Mouse (Mus musculus): ENCODE results near the gene Melk.

Gene Melk

DNA sequence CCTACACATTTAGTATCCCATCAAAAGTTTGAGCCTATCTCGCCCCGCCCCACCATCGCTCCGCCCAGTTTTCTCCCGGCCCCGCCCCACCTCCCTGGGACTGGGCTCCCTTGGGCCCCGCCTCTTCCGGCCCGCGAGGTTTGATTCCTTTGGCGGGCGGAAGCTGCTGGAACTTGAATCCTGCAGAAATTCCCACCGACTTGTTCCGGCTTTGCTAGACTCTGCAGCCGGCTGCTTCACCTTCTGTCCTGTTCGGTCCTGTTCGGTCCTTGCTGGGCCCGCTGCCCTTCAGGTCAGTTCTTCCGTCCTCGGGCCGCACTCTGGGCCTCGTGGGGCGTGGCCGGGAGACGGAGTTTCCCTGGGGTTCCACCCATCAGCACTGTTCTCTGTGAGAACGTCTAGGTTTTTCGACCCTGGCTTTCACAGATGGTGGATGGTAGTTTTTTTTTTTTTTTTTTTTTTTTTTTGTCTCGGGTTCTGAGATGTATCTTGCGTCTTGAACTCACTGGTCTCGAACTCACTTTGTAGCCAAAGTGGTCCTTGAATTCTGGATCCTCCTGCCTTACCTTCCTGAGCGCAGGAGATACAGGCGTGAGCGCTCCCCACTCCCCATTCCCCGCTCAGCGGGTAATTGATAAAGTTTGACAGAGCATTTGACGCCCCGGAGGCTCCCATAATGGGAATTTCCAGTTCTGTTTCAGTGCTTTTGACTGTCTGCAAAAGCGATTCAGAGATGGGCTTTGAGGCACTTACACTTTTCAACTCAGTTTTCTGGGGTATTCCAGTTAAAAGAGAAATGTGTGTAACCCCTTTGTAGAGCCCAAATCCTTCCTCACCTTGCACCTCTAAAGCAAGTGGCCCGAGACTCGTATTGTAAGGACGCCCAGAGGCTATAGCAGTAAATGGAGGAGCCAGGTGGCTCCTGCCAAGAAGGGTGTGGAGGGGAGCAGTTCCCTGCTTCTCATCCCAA, at the start of gene Melk:
TSS of gene Melk (plus strand) at position 96 of the 970 bp plus-strand sequence.
- DNase-seq (ENCODE audit: low spot score) = peak; percentile 92

DNA sequence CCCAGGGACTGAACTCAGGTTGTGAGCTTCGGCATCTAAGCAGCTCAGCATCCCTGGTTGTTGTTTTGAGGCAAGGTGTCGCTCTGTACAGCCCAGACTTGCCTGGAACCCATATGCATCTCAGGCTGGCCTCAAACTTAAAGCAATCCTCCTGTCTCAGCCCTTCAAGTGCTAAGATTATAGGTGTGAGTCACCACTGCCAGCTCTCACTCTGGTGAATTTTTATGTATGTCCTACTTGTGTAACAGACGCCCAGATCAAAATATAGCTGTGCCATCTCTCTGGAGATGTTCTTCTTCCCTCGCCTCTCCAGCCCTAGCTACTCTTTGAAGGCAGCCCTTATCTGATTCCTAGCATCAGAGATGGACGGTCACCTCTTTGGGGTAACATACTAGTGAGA, 49.2 kb upstream of the Melk start:
- no peak for DNase-seq (ENCODE audit: low spot score)

DNA sequence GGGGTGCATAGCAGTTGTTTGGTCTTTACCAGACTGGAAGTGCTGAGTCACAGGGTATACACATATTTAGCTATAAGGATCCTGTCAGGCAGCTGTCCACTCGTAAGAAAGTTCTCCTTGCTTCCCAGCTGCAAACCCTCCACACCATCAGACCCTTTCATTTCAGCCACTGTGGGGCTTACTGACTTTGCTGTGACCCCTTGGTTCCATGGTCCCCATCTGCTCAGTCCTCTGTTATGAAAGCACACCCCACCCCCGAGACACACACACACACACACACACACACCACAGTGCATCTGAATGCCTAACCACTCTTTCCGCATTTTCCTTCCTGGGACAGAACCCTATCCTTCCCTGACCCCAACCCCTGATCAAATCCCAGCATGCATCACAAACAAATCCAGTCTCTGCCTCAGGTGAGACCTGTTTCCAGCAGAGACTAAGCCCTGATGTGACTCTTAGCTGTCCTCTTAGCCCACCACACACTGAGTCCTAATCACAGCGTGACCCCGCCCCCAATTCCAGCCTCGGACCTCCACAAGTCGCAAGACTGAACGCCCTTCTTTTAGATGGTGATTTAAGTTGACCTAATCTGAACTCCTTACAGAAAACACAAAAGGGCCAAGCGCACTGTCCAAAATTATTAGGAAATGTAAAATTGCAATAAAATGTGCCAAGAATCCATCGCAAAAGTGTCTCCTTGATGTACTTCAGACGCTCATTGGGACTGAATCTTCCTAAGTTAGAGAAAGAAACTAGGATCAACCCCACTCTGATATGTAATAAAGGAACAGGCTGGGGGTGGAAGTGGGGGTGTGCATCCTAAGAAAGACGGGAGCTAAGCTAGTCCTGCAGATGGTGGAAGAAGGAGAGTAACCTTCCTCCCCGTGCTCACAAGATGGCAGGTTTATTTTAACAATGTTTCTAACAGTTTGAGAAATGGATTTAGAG, 48.4 kb upstream of the Melk start:
- peak; percentile 27 for DNase-seq (ENCODE audit: low spot score)

DNA sequence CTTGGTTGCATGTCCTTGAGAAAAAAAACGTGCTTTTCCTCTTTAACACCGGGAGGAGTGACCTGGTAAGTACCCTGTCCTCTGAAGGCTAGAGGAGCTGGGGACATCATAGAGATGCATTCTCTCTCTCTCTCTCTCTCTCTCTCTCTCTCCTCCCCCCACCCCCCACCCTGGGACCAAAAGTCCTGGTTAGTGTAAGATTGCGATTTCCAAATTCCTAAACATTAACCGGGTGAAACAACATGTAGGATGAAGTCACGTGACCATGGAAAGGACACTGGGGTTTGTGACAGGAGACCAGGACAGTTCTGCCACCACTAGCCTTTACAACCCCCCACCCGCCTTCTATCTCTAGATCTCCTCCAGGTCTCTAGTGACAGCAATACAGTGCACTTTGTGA, 47.5 kb upstream of the Melk start:
- DNase-seq (ENCODE audit: low spot score) = no peak

DNA sequence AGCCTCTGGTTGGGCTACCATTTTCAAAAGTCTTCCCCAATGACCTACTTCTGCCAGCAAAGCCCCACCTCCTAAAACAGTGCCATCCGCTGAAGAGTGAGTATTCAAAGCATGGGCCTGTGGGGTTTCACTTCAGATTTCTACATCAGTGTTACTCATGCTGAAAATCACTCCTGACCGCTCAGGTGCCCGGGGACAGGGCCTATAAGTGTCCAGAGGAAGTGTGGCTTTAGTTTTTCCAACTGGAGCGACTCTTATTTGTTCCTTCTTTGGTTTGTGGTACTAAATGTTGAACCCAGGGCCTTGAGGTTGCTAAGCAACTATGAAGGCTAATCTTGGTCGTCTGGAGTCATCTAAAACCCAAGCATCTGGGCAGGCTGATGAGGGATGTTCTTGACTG, 46.1 kb upstream of the Melk start:
- DNase-seq (ENCODE audit: low spot score) = no peak

DNA sequence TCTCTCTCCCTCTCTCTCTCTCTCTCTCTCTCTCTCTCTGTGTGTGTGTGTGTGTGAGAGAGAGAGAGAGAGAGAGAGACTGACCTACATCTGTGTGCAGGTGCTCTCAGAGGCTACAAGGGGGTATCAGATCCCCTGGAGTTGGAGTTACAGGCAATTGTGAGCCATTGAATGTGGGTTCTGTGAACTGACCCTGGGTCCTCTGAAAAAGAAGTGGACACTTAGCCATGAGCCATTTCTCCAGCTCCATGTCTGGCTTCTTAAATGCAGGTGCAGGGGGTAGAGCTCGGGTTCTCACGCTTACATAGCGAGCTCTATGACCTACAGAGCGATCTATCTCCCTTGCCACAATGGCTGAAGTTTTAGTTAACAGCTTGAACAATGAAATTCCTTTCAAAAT, 41.5 kb upstream of the Melk start:
- no peak for DNase-seq (ENCODE audit: low spot score)

DNA sequence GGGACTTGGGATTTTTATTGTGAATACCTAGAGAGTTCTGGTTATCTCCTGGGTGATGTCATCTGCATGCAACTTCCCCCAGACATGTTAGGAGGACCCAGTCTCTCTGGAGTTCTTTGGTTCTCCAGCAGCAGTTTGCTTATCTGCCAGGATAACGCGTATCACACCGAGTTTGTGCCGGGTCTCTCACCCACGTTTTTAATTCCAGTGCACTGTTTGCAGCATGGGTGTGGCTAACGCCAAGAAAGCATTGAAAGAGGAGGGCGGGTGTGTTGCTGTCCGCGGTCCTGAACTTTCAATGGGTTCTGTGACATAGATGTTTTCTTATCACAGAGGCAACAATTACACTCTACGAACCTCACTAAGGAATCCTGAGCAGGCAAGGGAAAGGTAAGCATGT, 40.4 kb upstream of the Melk start:
- DNase-seq (ENCODE audit: low spot score) = peak; percentile 84

DNA sequence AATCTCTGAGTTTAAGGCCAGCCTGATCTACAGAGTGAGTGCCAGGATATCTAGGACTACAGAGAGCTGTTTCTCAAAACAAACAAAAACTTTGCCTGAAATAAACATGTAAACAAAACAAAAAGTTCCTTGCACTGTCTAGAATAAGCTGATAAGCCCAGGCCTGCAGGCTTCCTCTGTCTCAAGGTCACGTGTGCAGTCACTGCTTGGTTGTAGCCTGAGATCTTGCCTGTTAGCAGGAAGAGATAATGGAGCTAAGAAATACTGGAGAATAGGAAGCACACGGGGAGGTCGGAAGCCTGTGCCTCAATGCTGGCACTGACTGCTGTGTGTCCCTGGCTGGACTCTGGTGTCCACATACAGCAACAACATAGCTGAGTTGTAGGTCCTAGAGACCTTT, 35.2 kb upstream of the Melk start:
- DNase-seq (ENCODE audit: low spot score) = no peak

DNA sequence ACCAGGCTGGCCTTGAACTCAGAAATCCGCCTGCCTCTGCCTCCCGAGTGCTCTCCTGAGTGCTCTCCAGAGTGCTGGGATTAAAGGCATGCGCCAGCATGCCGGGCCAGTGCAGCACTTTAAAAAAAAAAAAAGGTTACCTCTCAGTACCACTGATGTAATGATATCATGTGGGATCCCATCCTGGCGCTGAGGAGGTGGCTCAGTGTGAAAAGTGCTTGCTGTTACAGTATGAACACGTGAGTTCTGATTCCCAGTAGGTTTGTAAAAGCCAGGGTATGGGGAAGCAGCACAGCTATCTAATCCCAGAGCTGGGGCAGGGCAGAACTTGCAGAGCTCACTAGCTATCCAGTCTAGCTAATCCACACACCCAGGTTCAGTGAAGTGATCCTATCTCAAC, 33.2 kb upstream of the Melk start:
- no peak for DNase-seq (ENCODE audit: low spot score)

DNA sequence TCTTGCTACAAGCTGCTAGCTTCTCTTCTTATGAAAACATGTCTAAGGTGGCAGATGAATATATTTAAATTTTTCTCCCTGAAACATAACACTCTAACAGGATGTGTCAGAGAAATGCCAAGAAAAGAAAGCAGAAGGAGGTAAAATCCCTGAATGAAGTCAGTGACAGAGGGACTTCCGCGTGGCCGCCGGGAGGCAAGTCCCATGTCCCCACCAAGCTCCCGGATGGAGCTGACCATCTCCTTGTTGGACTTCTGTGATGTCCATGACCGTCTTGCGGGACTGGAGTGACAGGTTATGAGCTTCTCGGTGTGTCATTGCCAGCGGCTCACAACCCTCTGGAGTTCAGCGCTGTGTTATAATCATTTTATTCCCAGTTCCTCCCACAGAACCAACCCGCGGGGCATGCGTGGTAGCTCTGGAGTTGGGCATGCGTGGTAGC, 31.3 kb upstream of the Melk start:
- DNase-seq (ENCODE audit: low spot score) = no peak

DNA sequence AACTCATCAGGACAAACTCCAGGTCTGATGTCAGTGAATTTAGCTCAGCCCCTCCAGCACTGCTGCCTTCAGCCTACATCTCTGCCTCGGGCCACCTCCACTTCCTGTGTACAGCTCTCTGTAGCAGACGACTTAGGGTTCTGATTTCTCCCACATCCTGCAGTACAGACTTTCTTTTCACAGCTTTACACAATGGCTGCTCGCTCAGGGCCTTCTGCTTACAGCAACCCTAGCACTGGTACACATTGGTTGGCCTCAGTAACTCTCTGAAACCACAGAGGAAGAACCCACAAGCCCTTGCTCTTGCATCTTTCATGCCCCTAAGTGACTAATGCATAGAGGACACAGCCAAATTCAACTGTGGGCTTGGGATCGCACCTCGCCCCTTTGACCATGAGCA, 29.5 kb upstream of the Melk start:
- no peak for DNase-seq (ENCODE audit: low spot score)

DNA sequence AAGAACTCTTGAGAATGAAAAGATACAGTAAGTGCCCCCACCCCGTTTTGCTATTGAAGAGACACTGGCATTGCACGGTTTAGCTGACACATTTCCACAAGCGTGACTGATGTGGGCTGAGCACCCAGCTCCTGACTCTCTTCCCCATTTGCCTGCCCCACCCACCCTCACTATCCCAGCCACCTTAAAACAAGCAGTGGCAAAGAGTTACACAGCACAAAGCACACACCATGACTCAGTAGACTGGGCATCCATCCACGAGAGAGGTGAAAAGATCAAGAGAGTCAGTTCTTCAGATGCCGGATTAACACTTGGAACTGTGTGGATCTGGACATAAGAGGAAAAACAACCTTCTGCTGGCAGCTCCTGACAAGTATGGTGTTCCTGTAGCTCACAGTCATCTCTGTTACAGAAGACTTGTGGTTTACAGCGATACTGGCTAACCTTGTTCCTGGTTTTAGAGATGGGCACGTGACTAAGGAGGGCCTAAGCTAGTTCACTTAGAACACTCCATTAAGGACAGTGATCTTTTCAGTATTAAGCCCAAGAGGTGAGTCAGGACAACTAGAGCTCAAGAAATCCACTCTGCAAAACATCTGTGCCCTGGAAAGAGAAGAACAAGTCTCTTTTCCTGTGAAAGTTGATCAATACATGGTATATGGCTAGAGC, 18.9 kb upstream of the Melk start:
- DNase-seq (ENCODE audit: low spot score) = no peak

DNA sequence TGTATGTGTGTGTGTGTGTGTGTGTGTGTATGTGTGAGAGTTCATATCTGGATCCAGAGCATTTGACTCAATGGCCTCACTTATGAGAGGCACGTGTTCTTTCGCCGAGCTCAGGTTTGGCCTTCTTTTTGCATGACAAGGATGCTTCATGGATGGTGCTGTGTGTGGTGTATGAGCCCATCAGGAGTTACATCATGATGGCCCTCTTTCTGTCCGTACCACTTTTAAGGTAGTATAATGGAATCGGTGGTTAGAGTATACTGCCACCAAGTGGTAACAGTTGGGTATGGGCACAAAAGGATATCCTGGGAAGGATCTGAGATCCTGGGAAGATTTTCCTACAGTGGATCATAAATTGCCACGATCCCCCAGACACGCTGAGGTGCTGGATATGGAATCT, 8.1 kb upstream of the Melk start:
- DNase-seq (ENCODE audit: low spot score) = peak; percentile 80

DNA sequence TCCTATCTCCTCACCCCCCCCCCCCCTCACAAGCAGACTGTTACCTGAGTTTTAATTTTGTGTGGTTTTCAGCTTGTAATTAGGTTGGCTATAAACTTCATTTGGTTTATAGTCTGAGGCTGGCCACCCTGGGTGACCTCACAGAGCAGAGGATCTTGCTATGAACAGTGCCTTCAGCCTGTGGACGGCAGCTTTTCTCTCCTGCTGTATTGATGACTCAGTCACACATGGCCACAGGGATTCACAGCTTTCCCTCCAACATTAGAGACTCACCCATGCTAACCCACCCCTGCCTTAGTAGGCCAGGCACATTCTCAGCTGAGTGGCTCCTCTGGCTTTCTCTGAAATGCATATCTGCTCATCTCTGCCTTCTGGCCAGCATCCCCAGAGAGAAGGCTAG, 4.8 kb upstream of the Melk start:
- no peak for DNase-seq (ENCODE audit: low spot score)

DNA sequence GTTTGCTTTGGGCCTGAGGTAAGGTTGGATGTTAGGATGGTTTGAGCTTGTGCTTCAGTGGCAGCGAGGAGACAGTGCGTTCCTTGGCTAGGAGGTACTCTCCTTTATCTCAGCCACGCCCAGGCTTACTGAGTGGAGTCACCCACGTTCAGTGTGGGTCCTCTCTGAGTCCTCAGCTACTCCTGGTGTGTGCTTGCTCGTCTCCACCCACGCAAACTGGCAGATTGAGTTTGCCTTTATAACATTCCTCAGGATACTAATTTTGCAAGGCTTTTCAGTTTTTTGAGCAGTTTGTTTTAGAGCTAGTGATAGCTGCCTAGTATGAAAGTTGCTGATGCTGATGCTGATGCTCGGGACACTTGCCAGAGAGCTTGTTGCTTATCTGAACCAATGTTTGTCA, 5.9 kb downstream of the Melk start:
- no peak for DNase-seq (ENCODE audit: low spot score)

DNA sequence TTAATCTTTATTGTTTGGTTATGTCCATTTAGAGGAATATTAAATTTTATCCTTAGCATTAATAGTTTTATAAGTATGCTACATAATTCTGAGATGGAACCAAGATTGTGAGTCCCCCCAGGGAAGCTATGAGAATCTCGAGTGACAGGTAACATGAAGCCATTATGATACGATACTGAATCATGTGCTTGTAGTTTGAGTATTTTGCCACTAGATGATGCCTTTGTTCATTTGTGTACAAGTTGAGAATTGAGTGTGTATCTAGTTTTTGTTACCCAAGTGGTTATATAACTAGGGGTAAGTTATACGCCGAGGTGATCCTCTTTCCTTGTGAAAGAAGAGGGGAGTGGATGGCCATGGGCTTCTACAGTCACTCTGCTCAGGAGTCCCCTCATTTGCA, 9.8 kb downstream of the Melk start:
- DNase-seq (ENCODE audit: low spot score) = no peak

DNA sequence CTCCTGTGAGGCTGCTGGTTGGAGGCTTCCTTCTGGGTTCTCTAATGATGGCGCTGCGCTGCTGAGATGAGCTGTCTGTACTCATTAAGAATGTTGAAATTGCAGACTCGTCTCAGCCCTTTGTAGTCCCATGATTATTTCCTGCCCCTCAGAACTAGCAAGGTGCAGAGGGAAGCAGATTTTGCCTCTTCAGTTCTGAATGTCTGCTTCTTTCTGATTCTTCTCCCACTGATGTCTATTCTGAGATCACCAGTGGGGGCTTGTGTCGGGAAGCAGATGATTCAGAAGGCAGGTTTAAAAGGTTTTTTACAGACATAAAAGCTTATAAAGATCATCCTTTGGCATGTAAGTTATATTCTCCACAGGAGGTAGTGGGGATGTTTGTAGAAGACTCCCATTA, 10.2 kb downstream of the Melk start:
- DNase-seq (ENCODE audit: low spot score) = no peak

DNA sequence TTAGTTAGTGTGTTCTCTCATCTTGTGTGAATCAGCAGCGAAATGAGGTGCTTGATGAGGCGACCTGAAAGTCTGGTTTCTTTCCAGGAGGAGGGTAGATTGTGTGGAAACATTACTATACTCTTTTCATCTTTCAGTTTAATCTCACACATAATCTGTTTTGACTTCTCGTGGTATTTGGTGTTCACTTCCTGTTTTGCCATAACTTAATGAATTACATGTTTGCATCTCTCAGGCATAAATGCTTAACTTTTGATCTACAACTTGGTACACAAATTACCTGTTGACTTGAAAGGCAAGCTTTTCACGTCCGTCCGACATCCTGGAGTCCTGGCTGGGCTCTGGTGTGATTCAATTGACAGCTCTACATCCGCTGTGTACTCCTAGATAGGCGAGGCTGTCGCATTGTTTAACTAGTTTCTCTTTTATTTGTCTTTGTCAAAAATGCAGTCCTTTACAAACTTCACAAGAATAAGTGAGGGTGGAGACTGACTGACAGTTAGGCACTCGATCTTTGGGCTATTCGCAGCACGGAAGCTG, 15.7 kb downstream of the Melk start:
- DNase-seq (ENCODE audit: low spot score) = no peak

DNA sequence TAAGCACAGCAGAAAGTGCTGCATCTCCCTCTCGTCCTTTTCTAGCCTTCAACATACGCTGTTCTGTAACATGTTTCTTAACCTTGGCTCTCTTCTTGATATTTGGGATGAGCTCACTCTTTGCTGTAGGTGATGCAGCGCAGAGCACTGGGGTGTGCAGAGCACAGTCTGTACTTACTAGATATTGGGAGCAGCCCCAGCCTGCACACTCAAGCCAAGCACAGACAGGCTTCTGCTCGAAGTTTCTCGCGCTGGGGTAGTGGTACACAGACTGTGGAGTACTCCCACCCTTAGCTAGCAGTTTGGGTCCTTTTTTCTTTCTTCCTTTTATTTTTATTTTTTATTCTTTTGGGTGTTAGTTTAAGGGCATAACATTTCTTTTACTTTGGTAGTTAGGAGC, 19.8 kb downstream of the Melk start:
- no peak for DNase-seq (ENCODE audit: low spot score)

DNA sequence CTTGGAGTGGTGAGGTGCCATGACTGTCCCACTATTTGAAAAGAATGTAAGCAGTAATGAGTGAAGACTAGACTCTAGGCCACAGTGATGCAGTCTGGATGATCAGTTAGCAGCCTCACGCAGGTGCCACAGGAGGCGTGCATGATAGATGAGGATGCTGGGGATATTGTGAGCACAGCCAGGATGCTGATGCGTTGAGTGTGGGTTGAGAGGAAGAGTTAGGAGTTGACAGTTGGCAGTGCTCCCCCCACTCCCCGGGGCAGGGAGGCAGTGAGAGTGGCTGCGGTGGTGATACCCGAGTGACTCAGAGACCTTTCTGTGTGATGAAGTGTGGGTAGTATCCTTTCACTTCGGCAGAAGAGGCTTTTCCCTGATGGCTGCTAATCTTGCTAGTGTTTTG, 21.4 kb downstream of the Melk start:
- no peak for DNase-seq (ENCODE audit: low spot score)

DNA sequence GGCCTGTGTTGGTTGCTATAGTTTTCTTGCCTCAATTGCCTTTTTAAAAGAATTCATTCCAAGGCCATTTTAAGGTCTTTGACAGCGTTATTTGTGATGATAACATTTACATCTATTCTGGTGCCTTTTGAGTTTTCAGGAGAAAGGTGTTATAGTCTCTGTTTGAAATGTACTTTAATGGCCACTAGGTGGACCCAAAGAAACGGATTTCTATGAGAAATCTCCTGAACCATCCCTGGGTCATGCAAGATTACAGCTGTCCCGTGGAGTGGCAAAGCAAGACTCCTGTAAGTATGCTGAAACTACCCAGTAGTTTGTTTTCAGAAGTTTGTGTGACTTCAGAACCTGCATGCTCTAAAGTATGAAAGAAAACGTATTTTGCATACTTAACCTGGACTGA, 24.8 kb downstream of the Melk start:
- DNase-seq (ENCODE audit: low spot score) = peak; percentile 46

DNA sequence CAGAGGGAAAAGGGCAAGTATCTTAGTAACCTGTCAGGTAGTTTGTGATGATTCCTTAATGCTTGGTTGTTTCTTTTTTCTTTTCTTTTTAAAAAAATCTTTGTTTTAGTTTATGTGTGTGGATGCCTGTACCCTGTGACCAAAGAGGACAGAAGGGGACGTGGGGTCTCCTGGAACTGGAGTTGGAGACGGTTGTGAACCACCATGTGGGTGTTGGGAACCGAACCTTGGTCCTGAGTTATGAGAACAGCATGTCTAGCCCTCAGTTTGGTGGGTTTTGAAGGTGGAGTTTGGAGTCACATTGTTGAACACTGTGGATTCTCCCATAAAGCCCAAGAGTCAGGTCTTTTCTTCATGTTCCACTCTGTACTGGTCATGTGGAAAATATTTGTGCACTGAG, 26.0 kb downstream of the Melk start:
- DNase-seq (ENCODE audit: low spot score) = no peak

Measured in embryo, embryonic 10 days (tissue).